Mouse (Mus musculus): ENCODE results near the gene Pum3.

DNA sequence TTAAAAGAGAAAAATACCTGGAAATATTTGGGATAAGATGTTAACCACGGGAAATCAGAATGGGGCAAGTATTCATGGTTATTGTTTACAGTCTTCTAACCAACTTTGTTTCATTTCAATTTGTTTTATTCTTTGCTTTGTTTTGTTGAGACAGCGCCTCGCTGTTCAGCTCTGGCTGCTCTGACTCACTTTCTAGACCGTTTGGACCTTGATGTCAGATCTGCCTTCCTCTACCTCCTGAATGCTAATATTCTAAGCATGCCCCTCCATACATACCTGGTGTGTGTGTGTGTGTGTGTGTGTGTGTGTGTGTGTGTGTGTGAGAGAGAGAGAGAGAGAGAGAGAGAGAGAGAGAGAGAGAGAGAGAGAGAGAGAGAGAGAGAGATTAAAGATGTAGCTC is 65.7 kb downstream of the Pum3 start:
- TF ChIP-seq POLR2A (IDR thresholded peaks at IDR 0.05; ENCODE audit: borderline replicate concordance, control insufficient read depth, low read depth, low read length) (no peak), CTCF (IDR thresholded peaks at IDR 0.05; ENCODE audit: control insufficient read depth, insufficient read depth, low read length) (no peak)

Data from bone marrow, adult 2 months (tissue).